Mouse (Mus musculus): ENCODE results near the gene Prkra. TPM values are rescaled to one million over a fixed set of nuclear protein-coding genes. Genes with fewer than 3 reads are reported as not detected.

Gene Prkra
- polyA plus RNA-seq, 1 experiment, result 15.5 TPM

DNA sequence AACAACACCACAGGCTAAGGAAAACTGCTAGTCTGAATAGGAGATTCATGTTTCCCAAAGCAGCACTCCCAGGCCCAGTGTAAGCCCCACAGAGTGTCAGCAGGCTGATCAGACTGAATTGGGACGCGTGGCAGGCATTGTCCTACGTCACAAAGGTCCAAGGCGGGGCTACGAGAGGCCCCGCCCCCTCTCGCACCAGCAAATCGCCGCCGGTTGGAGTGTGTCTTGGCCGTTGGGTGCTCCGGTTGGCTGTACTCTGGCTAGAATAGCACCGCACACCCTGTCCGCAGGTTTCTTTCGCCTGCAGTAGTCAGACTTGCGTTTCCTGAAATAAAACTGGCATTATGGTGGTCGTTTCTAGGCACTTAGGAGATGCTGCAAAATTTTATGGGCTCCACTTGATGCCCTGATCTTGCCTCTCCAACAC is 25.2 kb upstream of the Prkra start, which contains the start of gene Fkbp7:
Fkbp7 (minus strand) TSS at position 151 of the 427 bp plus-strand sequence.
- H3K4me3 ChIP-seq (ENCODE audit: low read depth, low read length), result peak within 1 kb of the TSS; percentile 54
- no peaks in the 10 kb centered on the region for H3K27me3 ChIP-seq (ENCODE audit: control insufficient read depth, insufficient read depth, low read length)
- TF ChIP-seq POLR2A (IDR thresholded peaks at IDR 0.05; ENCODE audit: low read depth, low read length), result peak; percentile 82
- no peak for TF ChIP-seq CTCF (IDR thresholded peaks at IDR 0.05; ENCODE audit: extremely low read depth, insufficient read length, insufficient replicate concordance, low read depth, low read length)
- peaks cover 14% of the 10 kb centered on the region; the same call in 1 of the 2 replicates for H3K4me1 ChIP-seq (ENCODE audit: control insufficient read depth, insufficient read depth, insufficient read length, low read length)
- H3K27ac ChIP-seq (ENCODE audit: insufficient read depth, low read depth, low read length), result peak within 1 kb of the TSS; percentile 85
- H3K36me3 ChIP-seq (ENCODE audit: control insufficient read depth, insufficient read depth, low read length), result peaks cover 4% of the 10 kb centered on the region; the same call in 1 of the 2 replicates
- under 1% methylated on average over 17 of the region's 17 CpGs for WGBS

- Histone ChIP-seq H3K4me3 (ENCODE audit: low read depth, low read length) (peak overlapping the region; percentile 54; the same call in 1 of the 2 replicates), H3K36me3 (ENCODE audit: control insufficient read depth, insufficient read depth, low read length) (peaks cover 5% of the 10 kb centered on the region; the same call in 1 of the 2 replicates), H3K4me1 (ENCODE audit: control insufficient read depth, insufficient read depth, insufficient read length, low read length) (peaks cover 14% of the 10 kb centered on the region; the same call in 1 of the 2 replicates), H3K27ac (ENCODE audit: insufficient read depth, low read depth, low read length) (peak overlapping the region; percentile 85), H3K27me3 (ENCODE audit: control insufficient read depth, insufficient read depth, low read length) (no peaks in the 10 kb centered on the region)
- 4% methylated on average over 9 of the region's 9 CpGs for WGBS
- TF ChIP-seq POLR2A (IDR thresholded peaks at IDR 0.05; ENCODE audit: low read depth, low read length), result no peak
- no peak for TF ChIP-seq CTCF (IDR thresholded peaks at IDR 0.05; ENCODE audit: extremely low read depth, insufficient read length, insufficient replicate concordance, low read depth, low read length)
Observed at GRCm38 (mm10) chr2:76672134-76672745, 24.4 kb upstream of the Prkra start.

GRCm38 (mm10) chr2:76671641-76672040 is 23.8 kb upstream of the Prkra start:
- Histone ChIP-seq H3K4me1 (ENCODE audit: control insufficient read depth, insufficient read depth, insufficient read length, low read length) (peaks cover 13% of the 10 kb centered on the region; the same call in 1 of the 2 replicates), H3K27ac (ENCODE audit: insufficient read depth, low read depth, low read length) (no peak overlapping the region), H3K36me3 (ENCODE audit: control insufficient read depth, insufficient read depth, low read length) (peaks cover 5% of the 10 kb centered on the region; the same call in 1 of the 2 replicates), H3K4me3 (ENCODE audit: low read depth, low read length) (no peak overlapping the region), H3K27me3 (ENCODE audit: control insufficient read depth, insufficient read depth, low read length) (no peaks in the 10 kb centered on the region)
- WGBS, result 56% methylated on average over 6 of the region's 6 CpGs
- TF ChIP-seq CTCF (IDR thresholded peaks at IDR 0.05; ENCODE audit: extremely low read depth, insufficient read length, insufficient replicate concordance, low read depth, low read length), result no peak
- TF ChIP-seq POLR2A (IDR thresholded peaks at IDR 0.05; ENCODE audit: low read depth, low read length), result no peak

DNA sequence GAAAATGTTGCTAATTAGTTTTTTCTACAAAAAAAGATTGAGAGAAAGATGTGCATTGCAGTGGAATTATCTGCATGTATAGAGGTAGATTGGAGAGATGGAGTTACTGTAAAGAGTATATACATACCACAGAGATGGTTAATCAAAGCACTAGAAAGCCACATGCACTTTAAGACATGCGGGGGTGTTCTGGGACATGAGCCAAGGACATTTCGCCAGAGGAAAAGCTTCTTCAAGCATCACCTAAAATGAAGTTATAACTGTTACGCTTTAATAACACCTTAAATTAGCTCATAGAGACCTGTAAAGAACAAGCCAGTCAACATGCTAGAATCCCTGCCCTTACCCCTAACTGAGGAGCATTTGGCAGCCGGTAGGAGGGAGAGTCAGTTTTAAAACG is 19.4 kb upstream of the Prkra start:
- H3K4me3 ChIP-seq (ENCODE audit: low read depth, low read length), result no peak overlapping the region
- TF ChIP-seq CTCF (IDR thresholded peaks at IDR 0.05; ENCODE audit: extremely low read depth, insufficient read length, insufficient replicate concordance, low read depth, low read length), result no peak
- no peak for TF ChIP-seq POLR2A (IDR thresholded peaks at IDR 0.05; ENCODE audit: low read depth, low read length)
- H3K36me3 ChIP-seq (ENCODE audit: control insufficient read depth, insufficient read depth, low read length), result peaks cover 16% of the 10 kb centered on the region
- H3K27ac ChIP-seq (ENCODE audit: insufficient read depth, low read depth, low read length), result no peak overlapping the region
- no peaks in the 10 kb centered on the region for H3K27me3 ChIP-seq (ENCODE audit: control insufficient read depth, insufficient read depth, low read length)
- WGBS, result 88% methylated on average over 5 of the region's 5 CpGs
- no peaks in the 10 kb centered on the region; the same call in 1 of the 2 replicates for H3K4me1 ChIP-seq (ENCODE audit: control insufficient read depth, insufficient read depth, insufficient read length, low read length)

DNA sequence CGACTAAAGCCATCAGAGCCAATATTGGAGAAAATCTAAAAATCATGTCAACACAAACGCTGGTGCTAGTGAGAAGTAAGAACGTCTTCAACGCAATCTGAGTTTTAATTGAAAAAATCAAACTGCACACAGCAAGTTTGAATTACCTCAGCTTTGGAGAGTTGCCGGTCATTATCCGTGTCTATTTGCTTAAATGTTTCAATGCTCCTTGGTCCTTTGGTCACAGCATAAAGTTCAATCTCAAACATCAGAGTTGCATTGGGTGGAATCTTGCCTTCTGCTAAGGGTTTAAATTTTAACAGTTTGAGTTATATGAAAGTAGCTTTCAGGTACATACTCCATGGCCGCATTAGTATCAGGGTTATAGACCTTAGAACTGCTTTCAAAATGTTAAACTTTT is 17.7 kb upstream of the Prkra start:
- H3K27me3 ChIP-seq (ENCODE audit: control insufficient read depth, insufficient read depth, low read length), result no peaks in the 10 kb centered on the region
- TF ChIP-seq POLR2A (IDR thresholded peaks at IDR 0.05; ENCODE audit: low read depth, low read length) (no peak), CTCF (IDR thresholded peaks at IDR 0.05; ENCODE audit: extremely low read depth, insufficient read length, insufficient replicate concordance, low read depth, low read length) (no peak)

DNA sequence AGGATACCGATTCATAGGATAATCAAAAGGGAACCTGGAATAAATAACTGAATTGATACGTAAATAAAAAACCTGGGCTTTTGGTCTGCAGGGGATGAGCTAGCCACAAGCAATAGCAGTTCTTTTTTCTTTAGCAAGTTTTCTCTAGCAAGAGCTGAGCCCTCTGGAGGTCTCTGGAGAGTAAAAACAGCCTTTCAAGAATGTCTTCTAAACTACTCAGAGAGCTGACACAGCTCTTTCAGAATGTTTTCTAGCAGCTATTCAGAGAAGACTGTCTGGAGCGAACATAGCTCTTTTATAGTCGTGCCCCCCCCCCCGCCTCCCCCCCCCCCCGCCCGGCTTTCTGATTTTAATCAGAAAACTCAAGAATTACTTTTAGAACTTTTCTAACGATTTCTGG is 11.6 kb upstream of the Prkra start:
- Histone ChIP-seq H3K27me3 (ENCODE audit: control insufficient read depth, insufficient read depth, low read length) (no peaks in the 10 kb centered on the region), H3K4me1 (ENCODE audit: control insufficient read depth, insufficient read depth, insufficient read length, low read length) (no peaks in the 10 kb centered on the region), H3K27ac (ENCODE audit: insufficient read depth, low read depth, low read length) (no peak overlapping the region), H3K36me3 (ENCODE audit: control insufficient read depth, insufficient read depth, low read length) (0 out of 2 replicates have a peak, but pooled peaks cover 5% of the 10 kb centered on the region), H3K4me3 (ENCODE audit: low read depth, low read length) (no peak overlapping the region)
- no peak for TF ChIP-seq POLR2A (IDR thresholded peaks at IDR 0.05; ENCODE audit: low read depth, low read length)
- no peak for TF ChIP-seq CTCF (IDR thresholded peaks at IDR 0.05; ENCODE audit: extremely low read depth, insufficient read length, insufficient replicate concordance, low read depth, low read length)
- WGBS, result 61% methylated on average over 8 of the region's 8 CpGs

More for the DNA sequence above, 17.7 kb upstream of the Prkra start:
- no peaks in the 10 kb centered on the region for H3K4me1 ChIP-seq (ENCODE audit: control insufficient read depth, insufficient read depth, insufficient read length, low read length)
- no peak overlapping the region for H3K27ac ChIP-seq (ENCODE audit: insufficient read depth, low read depth, low read length)
- peaks cover 16% of the 10 kb centered on the region for H3K36me3 ChIP-seq (ENCODE audit: control insufficient read depth, insufficient read depth, low read length)
- 96% methylated on average over 7 of the region's 7 CpGs for WGBS
- no peak overlapping the region for H3K4me3 ChIP-seq (ENCODE audit: low read depth, low read length)

GRCm38 (mm10) chr2:76658551-76658950 is 10.7 kb upstream of the Prkra start:
- H3K27me3 ChIP-seq (ENCODE audit: control insufficient read depth, insufficient read depth, low read length), result no peaks in the 10 kb centered on the region
- 0 out of 2 replicates have a peak, but pooled peaks cover 3% of the 10 kb centered on the region for H3K36me3 ChIP-seq (ENCODE audit: control insufficient read depth, insufficient read depth, low read length)
- no peak overlapping the region for H3K4me3 ChIP-seq (ENCODE audit: low read depth, low read length)
- 69% methylated on average over 13 of the region's 13 CpGs for WGBS
- TF ChIP-seq POLR2A (IDR thresholded peaks at IDR 0.05; ENCODE audit: low read depth, low read length) (no peak), CTCF (IDR thresholded peaks at IDR 0.05; ENCODE audit: extremely low read depth, insufficient read length, insufficient replicate concordance, low read depth, low read length) (no peak)
- no peaks in the 10 kb centered on the region for H3K4me1 ChIP-seq (ENCODE audit: control insufficient read depth, insufficient read depth, insufficient read length, low read length)
- H3K27ac ChIP-seq (ENCODE audit: insufficient read depth, low read depth, low read length), result no peak overlapping the region

All from small intestine, adult 2 months (tissue).